Mouse (Mus musculus) 3134 (cell line): ENCODE measurements around the gene Hba-a2.
"Not testable (repeated sequence)": the region's sequence is repeated elsewhere in the genome, so short reads cannot be mapped to it uniquely, and the experiment has no call there.

Source experiments
- DNase-seq: peaks from one replicate; pipeline ENCODE4 v3.0.0-alpha.2; 2011; ENCODE audit warnings: low spot score; ENCODE audit not compliant: insufficient read length; ENCODE audit errors: extremely low read depth

Hba-a2 gene

GRCm38 (mm10) chr11:32296203-32296602, at the start of gene Hba-a2:
Gene Hba-a2 (plus strand): TSS chr11:32296489.
- DNase-seq = not testable (repeated sequence)

- DNase-seq = no peak
These were observed 49.2 kb upstream of the Hba-a2 start for GRCm38 (mm10) chr11:32247068-32247467.

GRCm38 (mm10) chr11:32248350-32248749, 47.9 kb upstream of the Hba-a2 start:
- DNase-seq = no peak

GRCm38 (mm10) chr11:32250880-32251763, 45.2 kb upstream of the Hba-a2 start:
- DNase-seq = no peak

GRCm38 (mm10) chr11:32253121-32253520, 43.2 kb upstream of the Hba-a2 start:
- no peak for DNase-seq

- no peak for DNase-seq
These were observed 40.1 kb upstream of the Hba-a2 start for GRCm38 (mm10) chr11:32256146-32256545.

- no peak for DNase-seq
These were observed 39.7 kb upstream of the Hba-a2 start for GRCm38 (mm10) chr11:32256566-32256965.

GRCm38 (mm10) chr11:32262674-32263415, 33.4 kb upstream of the Hba-a2 start:
- DNase-seq = no peak

- no peak for DNase-seq
These were observed 31.1 kb upstream of the Hba-a2 start for GRCm38 (mm10) chr11:32265117-32265738.

GRCm38 (mm10) chr11:32266194-32266593, 30.1 kb upstream of the Hba-a2 start:
- no peak for DNase-seq

- no peak for DNase-seq
These were observed 29.5 kb upstream of the Hba-a2 start for GRCm38 (mm10) chr11:32266776-32267175.

- peak; percentile 95 for DNase-seq
These were observed 29.0 kb upstream of the Hba-a2 start, which contains the start of gene Nprl3 for GRCm38 (mm10) chr11:32267188-32267884. Gene Nprl3 (minus strand): TSS chr11:32267707.

- peak; percentile 32 for DNase-seq
These were observed 28.3 kb upstream of the Hba-a2 start for GRCm38 (mm10) chr11:32267964-32268363.

GRCm38 (mm10) chr11:32268952-32269351, 27.3 kb upstream of the Hba-a2 start:
- DNase-seq = no peak

GRCm38 (mm10) chr11:32271178-32271577, 25.1 kb upstream of the Hba-a2 start:
- peak; percentile 27 for DNase-seq

GRCm38 (mm10) chr11:32276347-32276746, 19.9 kb upstream of the Hba-a2 start, which contains the start of gene Hba-x:
Gene Hba-x (plus strand): TSS chr11:32276400.
- DNase-seq = no peak

GRCm38 (mm10) chr11:32277736-32278457, 18.4 kb upstream of the Hba-a2 start:
- no peak for DNase-seq

- DNase-seq = no peak
These were observed 17.8 kb upstream of the Hba-a2 start for GRCm38 (mm10) chr11:32278458-32278957.

- DNase-seq = no peak
These were observed 15.6 kb upstream of the Hba-a2 start for GRCm38 (mm10) chr11:32280646-32281045.
